Mouse (Mus musculus) heart, postnatal 0 days (tissue): ENCODE measurements around the gene Pi16. TPM values are rescaled to one million over a fixed set of nuclear protein-coding genes. Genes with fewer than 3 reads are reported as not detected.

Experiments used
- ATAC-seq: fragments of 200-750 bp; cut with Nextera tagmentation; 2 replicates; pipeline ENCODE4 v1.8.0; 2017; ENCODE audit warnings: low read depth, moderate number of reproducible peaks, moderate library complexity; ENCODE audit not compliant: insufficient read depth
- DNase-seq: peaks from one replicate; pipeline ENCODE4 v3.0.0-alpha.2; 2016; ENCODE audit warnings: low spot score
- H3K27ac ChIP-seq: fragments of 300-500 bp; sonication (generic); 2 replicates; pipeline ENCODE4 v1.5.1; 2014; ENCODE audit warnings: low read depth, mild to moderate bottlenecking
- H3K27me3 ChIP-seq: fragments of 300-500 bp; sonication (generic); 2 replicates; pipeline ENCODE4 v1.6.1; 2014; ENCODE audit warnings: low read length, mixed read lengths; ENCODE audit not compliant: control insufficient read depth, insufficient read depth
- H3K36me3 ChIP-seq: fragments of 300-500 bp; sonication (generic); replicated peaks from 2 replicates; pipeline ENCODE4 v1.6.1; 2014; ENCODE audit warnings: low read length, mixed read lengths; ENCODE audit not compliant: control insufficient read depth, insufficient read depth
- H3K4me1 ChIP-seq: fragments of 300-500 bp; sonication (generic); 2 replicates; pipeline ENCODE4 v1.6.1; 2014; ENCODE audit warnings: antibody characterized with exemption; ENCODE audit not compliant: control insufficient read depth, insufficient read depth
- H3K4me2 ChIP-seq: fragments of 300-500 bp; sonication (generic); 2 replicates; pipeline ENCODE4 v1.6.1; 2014; ENCODE audit warnings: low read depth, mild to moderate bottlenecking, low read length, moderate library complexity
- H3K4me3 ChIP-seq: fragments of 300-500 bp; sonication (generic); 2 replicates; pipeline ENCODE4 v1.5.1; 2014; ENCODE audit warnings: low read depth, low read length
- H3K9ac ChIP-seq: fragments of 300-500 bp; sonication (generic); replicated peaks from 2 replicates; pipeline ENCODE4 v1.6.1; 2014; ENCODE audit warnings: low read depth, low read length, mixed read lengths
- H3K9me3 ChIP-seq: fragments of 300-500 bp; sonication (generic); replicated peaks from 2 replicates; pipeline ENCODE4 v1.6.1; 2016; ENCODE audit warnings: low read length; ENCODE audit not compliant: control insufficient read depth
- CTCF ChIP-seq: IDR thresholded peaks from 2 replicates; pipeline ENCODE4 v1.5.1; 2016; ENCODE audit warnings: antibody characterized with exemption, control low read depth, low read depth
- EP300 ChIP-seq: IDR thresholded peaks from 2 replicates; pipeline ENCODE4 v1.6.1; 2016; ENCODE audit warnings: antibody characterized with exemption, low read depth
- WGBS: fragments of 180-500 bp; shearing (Covaris S2); extraction: QIAGEN DNeasy Blood & Tissue Kit; methylation state at CpG from one replicate; pipeline ENCODE4 v1.1.7; 2014; 5-methylcytosine and 5-hydroxymethylcytosine counted together
- polyA plus RNA-seq: library from polyadenylated mRNA; unstranded; fragments of >200 nt; fragmentation: Nextera tagmentation; extraction: Ambion mirVana; gene quantifications from 2 replicates; pipeline ENCODE4 v1.2.1, GENCODE M21; 2015
- total RNA-seq: library from RNA; depleted of rRNA; stranded (reverse); fragments of >200 nt; gene quantifications from 2 replicates; pipeline ENCODE4 v1.2.3, GENCODE M21; 2014; ENCODE audit warnings: low replicate concordance; rRNA removed

Pi16 gene
- total and polyA plus RNA-seq, 2 experiments from 2014 or later = 4.5 to 12.4 TPM

DNA sequence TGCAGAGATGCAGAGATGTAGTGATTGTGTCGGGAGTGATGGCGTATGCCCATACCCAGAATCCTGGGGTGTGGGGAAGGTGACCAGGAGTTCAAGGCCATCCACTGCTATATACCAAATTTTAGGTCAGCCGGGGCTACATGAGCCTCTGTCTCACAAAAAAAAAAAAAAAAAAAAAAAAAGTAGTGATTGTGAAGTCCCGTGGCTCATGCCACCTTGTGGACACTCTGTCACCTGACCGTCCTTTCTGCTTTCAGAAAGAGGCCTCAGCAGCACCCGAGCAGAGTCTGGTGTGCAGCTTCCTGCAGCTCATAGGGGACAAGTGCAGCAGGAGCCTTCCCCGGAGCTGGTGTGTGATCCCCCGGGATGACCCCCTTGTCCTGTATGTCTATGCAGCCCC is 60.6 kb downstream of the Pi16 start:
- H3K4me3 ChIP-seq = no peak overlapping the region
- no peaks in the 10 kb centered on the region for H3K9me3 ChIP-seq
- TF ChIP-seq EP300 = no peak
- TF ChIP-seq CTCF = no peak
- ATAC-seq = no peak
- H3K27ac ChIP-seq = no peak overlapping the region
- H3K4me1 ChIP-seq = no peaks in the 10 kb centered on the region
- DNase-seq = no peak
- no peaks in the 10 kb centered on the region for H3K27me3 ChIP-seq
- 54% methylated on average over 8 of the region's 8 CpGs for WGBS
- no peak overlapping the region for H3K9ac ChIP-seq
- no peak overlapping the region for H3K4me2 ChIP-seq
- H3K36me3 ChIP-seq = no peaks in the 10 kb centered on the region

Other genes with a start within 250 kb of the Pi16 start
- 16.7 and 42.8 TPM in 2 replicates for gene Cdkn1a, start 226.7 kb upstream of the Pi16 start, total RNA-seq
- gene Cdkn1a, start 226.7 kb upstream of the Pi16 start, polyA plus RNA-seq = 48.2 and 48.9 TPM in 2 replicates
- gene Rab44, start 203.5 kb upstream of the Pi16 start, total RNA-seq = 2.0 TPM in 1 of 2 replicates, not detected in the other
- 0.18 and 0.23 TPM in 2 replicates for gene Rab44, start 203.5 kb upstream of the Pi16 start, polyA plus RNA-seq
- gene Cpne5, start 79.5 kb upstream of the Pi16 start, total RNA-seq = 3.6 and 9.7 TPM in 2 replicates
- gene Cpne5, start 79.5 kb upstream of the Pi16 start, polyA plus RNA-seq = 8.4 and 9.9 TPM in 2 replicates
- gene Ppil1, start 53.5 kb upstream of the Pi16 start, total RNA-seq = 46.3 and 64.4 TPM in 2 replicates
- 75.5 and 78.5 TPM in 2 replicates for gene Ppil1, start 53.5 kb upstream of the Pi16 start, polyA plus RNA-seq
- gene BC004004, start 48.9 kb upstream of the Pi16 start, total RNA-seq = 208 and 234 TPM in 2 replicates
- gene BC004004, start 48.9 kb upstream of the Pi16 start, polyA plus RNA-seq = 140 and 155 TPM in 2 replicates
- 357 and 380 TPM in 2 replicates for gene Mtch1, start 30.3 kb downstream of the Pi16 start, total RNA-seq
- 208 and 209 TPM in 2 replicates for gene Mtch1, start 30.3 kb downstream of the Pi16 start, polyA plus RNA-seq
- 1.4 and 6.3 TPM in 2 replicates for gene Fgd2, start 43.2 kb downstream of the Pi16 start, total RNA-seq
- 1.6 and 2.3 TPM in 2 replicates for gene Fgd2, start 43.2 kb downstream of the Pi16 start, polyA plus RNA-seq
- gene Pim1, start 173.1 kb downstream of the Pi16 start, total RNA-seq = 58.4 and 81.0 TPM in 2 replicates
- 28.6 and 29.2 TPM in 2 replicates for gene Pim1, start 173.1 kb downstream of the Pi16 start, polyA plus RNA-seq
- gene Gm17657, start 232.0 kb downstream of the Pi16 start, total RNA-seq = not detected in 2 replicates
- not detected in 2 replicates for gene Gm17657, start 232.0 kb downstream of the Pi16 start, polyA plus RNA-seq
- 7.0 and 8.0 TPM in 2 replicates for gene Tbc1d22b, start 232.1 kb downstream of the Pi16 start, total RNA-seq
- gene Tbc1d22b, start 232.1 kb downstream of the Pi16 start, polyA plus RNA-seq = 5.3 and 5.5 TPM in 2 replicates
- gene Tmem217, start 234.7 kb downstream of the Pi16 start, total RNA-seq = not detected in 2 replicates
- 0.23 and 0.45 TPM in 2 replicates for gene Tmem217, start 234.7 kb downstream of the Pi16 start, polyA plus RNA-seq